Mouse (Mus musculus) urinary bladder, postnatal 25 days (tissue): ENCODE measurements around the gene Hk2.

Experiments
- DNase-seq: peaks from one replicate; pipeline ENCODE4 v3.0.0; 2022; ENCODE audit warnings: low spot score

The Hk2 gene

GRCm38 (mm10) chr6:82740868-82741517 lies 33.3 kb downstream of the Hk2 start:
- DNase-seq: no peak

- DNase-seq: peak; percentile 53
Observed at GRCm38 (mm10) chr6:82740269-82740668, 34.0 kb downstream of the Hk2 start.

GRCm38 (mm10) chr6:82737634-82738540 lies 36.4 kb downstream of the Hk2 start:
- DNase-seq: no peak

- no peak for DNase-seq
Observed at GRCm38 (mm10) chr6:82736626-82737600, 37.3 kb downstream of the Hk2 start.

GRCm38 (mm10) chr6:82735347-82735746 lies 38.9 kb downstream of the Hk2 start:
- no peak for DNase-seq

GRCm38 (mm10) chr6:82728635-82729034 lies 45.6 kb downstream of the Hk2 start:
- DNase-seq: no peak

- DNase-seq: no peak
Observed at GRCm38 (mm10) chr6:82727206-82727605, 47.0 kb downstream of the Hk2 start.

GRCm38 (mm10) chr6:82723321-82723720 lies 50.9 kb downstream of the Hk2 start:
- DNase-seq: no peak

GRCm38 (mm10) chr6:82716126-82716525 lies 58.1 kb downstream of the Hk2 start:
- DNase-seq: no peak

GRCm38 (mm10) chr6:82715653-82716052 lies 58.6 kb downstream of the Hk2 start:
- no peak for DNase-seq

- no peak for DNase-seq
Observed at GRCm38 (mm10) chr6:82715253-82715652, 59.0 kb downstream of the Hk2 start.

- DNase-seq: no peak
Observed at GRCm38 (mm10) chr6:82714841-82715240, 59.4 kb downstream of the Hk2 start.

- DNase-seq: peak; percentile 64
Observed at GRCm38 (mm10) chr6:82714243-82714642, 60.0 kb downstream of the Hk2 start.

GRCm38 (mm10) chr6:82707742-82708141 lies 66.5 kb downstream of the Hk2 start:
- no peak for DNase-seq

- DNase-seq: no peak
Observed at GRCm38 (mm10) chr6:82707241-82707640, 67.0 kb downstream of the Hk2 start.

- DNase-seq: no peak
Observed at GRCm38 (mm10) chr6:82705221-82705620, 69.0 kb downstream of the Hk2 start, which contains the start of gene Pole4. Pole4 (minus strand) TSS chr6:82705365.

GRCm38 (mm10) chr6:82703710-82704109 lies 70.5 kb downstream of the Hk2 start:
- DNase-seq: no peak

GRCm38 (mm10) chr6:82702593-82703017 lies 71.6 kb downstream of the Hk2 start:
- DNase-seq: peak; percentile 91

- no peak for DNase-seq
Observed at GRCm38 (mm10) chr6:82701296-82701695, 73.0 kb downstream of the Hk2 start.

- no peak for DNase-seq
Observed at GRCm38 (mm10) chr6:82699831-82700230, 74.4 kb downstream of the Hk2 start.

- no peak for DNase-seq
Observed at GRCm38 (mm10) chr6:82696736-82697135, 77.5 kb downstream of the Hk2 start.

- DNase-seq: no peak
Observed at GRCm38 (mm10) chr6:82694668-82695067, 79.6 kb downstream of the Hk2 start.
